Mouse (Mus musculus): ENCODE data around the gene Tmem150c. TPM values are rescaled to one million over a fixed set of nuclear protein-coding genes. Genes with fewer than 3 reads are reported as not detected.

Gene Tmem150c
- total and polyA plus RNA-seq, 2 experiments from 2014 or later: 0.31 to 0.98 TPM

- no peak overlapping the region for H3K4me2 ChIP-seq (ENCODE audit: low read depth, low read length)
- H3K4me1 ChIP-seq (ENCODE audit: control insufficient read depth, insufficient read depth): no peaks in the 10 kb centered on the region
- no peaks in the 10 kb centered on the region for H3K9me3 ChIP-seq (replicated peaks; ENCODE audit: control insufficient read depth, low read length)
- WGBS: 66% methylated on average over 9 of the region's 9 CpGs
- H3K27ac ChIP-seq (ENCODE audit: low read depth): no peak overlapping the region
- no peak overlapping the region for H3K4me3 ChIP-seq (ENCODE audit: low read depth, low read length)
- H3K9ac ChIP-seq (replicated peaks; ENCODE audit: low read depth, low read length): no peak overlapping the region
- TF ChIP-seq EP300 (IDR thresholded peaks at IDR 0.05; ENCODE audit: low read depth) (no peak), CTCF (IDR thresholded peaks at IDR 0.05; ENCODE audit: low read depth) (no peak)
- no peak for DNase-seq (ENCODE audit: low spot score)
- H3K36me3 ChIP-seq (replicated peaks; ENCODE audit: control insufficient read depth, insufficient read depth, low read length): peaks cover 27% of the 10 kb centered on the region
- H3K27me3 ChIP-seq (ENCODE audit: control insufficient read depth, insufficient read depth, low read length): no peaks in the 10 kb centered on the region
- no peak for ATAC-seq (ENCODE audit: insufficient read depth, low read depth)
Observed at GRCm38 (mm10) chr5:100072557-100072956, 87.1 kb downstream of the Tmem150c start.

- no peak for ATAC-seq (ENCODE audit: insufficient read depth, low read depth)
- H3K9me3 ChIP-seq (replicated peaks; ENCODE audit: control insufficient read depth, low read length): no peaks in the 10 kb centered on the region
- WGBS: 83% methylated on average over 5 of the region's 5 CpGs
- no peak overlapping the region for H3K4me3 ChIP-seq (ENCODE audit: low read depth, low read length)
- no peaks in the 10 kb centered on the region for H3K4me1 ChIP-seq (ENCODE audit: control insufficient read depth, insufficient read depth)
- H3K27ac ChIP-seq (ENCODE audit: low read depth): no peak overlapping the region
- H3K27me3 ChIP-seq (ENCODE audit: control insufficient read depth, insufficient read depth, low read length): no peaks in the 10 kb centered on the region
- H3K36me3 ChIP-seq (replicated peaks; ENCODE audit: control insufficient read depth, insufficient read depth, low read length): peaks cover 34% of the 10 kb centered on the region
- H3K4me2 ChIP-seq (ENCODE audit: low read depth, low read length): no peak overlapping the region
- no peak overlapping the region for H3K9ac ChIP-seq (replicated peaks; ENCODE audit: low read depth, low read length)
- no peak for DNase-seq (ENCODE audit: low spot score)
- TF ChIP-seq EP300 (IDR thresholded peaks at IDR 0.05; ENCODE audit: low read depth): no peak
- TF ChIP-seq CTCF (IDR thresholded peaks at IDR 0.05; ENCODE audit: low read depth): no peak
Observed at GRCm38 (mm10) chr5:100071541-100071940, 88.1 kb downstream of the Tmem150c start.

DNA sequence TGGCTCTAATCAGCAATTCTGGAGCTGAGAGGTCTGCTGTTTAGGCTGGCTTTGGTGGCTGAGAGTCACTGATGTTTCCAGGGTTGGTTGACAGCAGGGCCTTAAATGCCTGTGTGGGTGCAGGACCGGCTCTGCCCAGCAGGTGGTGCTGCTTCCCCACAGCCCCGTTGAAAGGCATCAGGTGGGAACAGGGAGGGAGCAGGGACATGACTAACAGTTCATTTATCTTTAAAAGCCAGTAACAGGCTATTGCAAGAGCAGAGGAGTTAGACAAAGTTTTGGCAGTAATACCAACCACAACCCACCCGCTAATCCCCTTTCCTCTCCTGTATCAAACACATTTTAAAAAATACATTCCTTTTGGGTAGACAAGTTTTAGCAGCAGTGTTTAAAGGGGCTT is 89.4 kb downstream of the Tmem150c start:
- Histone ChIP-seq H3K4me1 (ENCODE audit: control insufficient read depth, insufficient read depth) (no peaks in the 10 kb centered on the region), H3K9me3 (replicated peaks; ENCODE audit: control insufficient read depth, low read length) (no peaks in the 10 kb centered on the region), H3K27ac (ENCODE audit: low read depth) (no peak overlapping the region), H3K9ac (replicated peaks; ENCODE audit: low read depth, low read length) (no peak overlapping the region), H3K36me3 (replicated peaks; ENCODE audit: control insufficient read depth, insufficient read depth, low read length) (peaks cover 34% of the 10 kb centered on the region), H3K27me3 (ENCODE audit: control insufficient read depth, insufficient read depth, low read length) (no peaks in the 10 kb centered on the region), H3K4me3 (ENCODE audit: low read depth, low read length) (no peak overlapping the region), H3K4me2 (ENCODE audit: low read depth, low read length) (no peak overlapping the region)
- no peak for TF ChIP-seq EP300 (IDR thresholded peaks at IDR 0.05; ENCODE audit: low read depth)
- TF ChIP-seq CTCF (IDR thresholded peaks at IDR 0.05; ENCODE audit: low read depth): peak; percentile 99
- ATAC-seq (ENCODE audit: insufficient read depth, low read depth): peak; percentile 63
- DNase-seq (ENCODE audit: low spot score): peak; percentile 71
- 23% methylated on average over 3 of the region's 3 CpGs for WGBS

DNA sequence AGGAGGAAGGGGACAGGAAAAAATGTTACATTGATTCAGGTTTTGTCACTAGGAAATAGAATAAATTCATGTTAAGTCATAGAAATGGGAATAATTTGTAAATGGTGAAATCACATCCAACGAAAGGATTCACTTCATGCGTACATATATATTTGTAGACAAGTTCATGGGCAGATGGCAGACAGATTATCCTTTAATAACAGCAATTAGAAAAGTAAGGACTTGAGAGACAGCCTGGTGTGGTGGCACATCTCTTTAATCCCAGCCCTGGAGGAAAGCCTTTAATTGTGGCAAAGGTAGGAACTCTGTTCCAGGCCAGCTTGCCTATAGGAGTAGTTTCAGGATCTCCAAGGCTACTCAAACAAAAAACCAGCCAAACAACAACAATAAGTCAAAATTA is 90.1 kb downstream of the Tmem150c start:
- 88% methylated on average over 2 of the region's 2 CpGs for WGBS

DNA sequence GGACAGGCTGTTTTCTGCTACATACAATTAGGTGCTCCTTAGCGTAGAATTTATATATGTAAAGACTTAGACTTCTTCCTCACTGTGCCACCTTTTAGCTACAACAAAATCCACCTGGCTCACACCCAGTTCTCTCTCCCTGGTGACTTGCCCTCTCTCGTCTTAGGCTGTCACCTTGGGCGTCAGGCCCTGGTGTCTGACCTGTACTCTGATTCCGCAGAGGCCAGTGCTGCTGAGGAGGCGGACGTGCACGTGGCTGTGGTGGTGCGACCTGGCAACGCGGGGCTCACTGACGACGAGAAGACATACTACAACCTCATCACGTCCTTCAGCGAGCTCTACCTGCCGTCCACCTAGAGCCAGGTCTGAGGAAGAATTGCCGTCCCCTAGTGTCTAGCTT is 92.0 kb downstream of the Tmem150c start:
- no peak overlapping the region for H3K4me3 ChIP-seq (ENCODE audit: low read depth, low read length)
- ATAC-seq (ENCODE audit: insufficient read depth, low read depth): no peak
- 88% methylated on average over 16 of the region's 16 CpGs for WGBS
- H3K9ac ChIP-seq (replicated peaks; ENCODE audit: low read depth, low read length): no peak overlapping the region
- no peaks in the 10 kb centered on the region for H3K4me1 ChIP-seq (ENCODE audit: control insufficient read depth, insufficient read depth)
- no peak overlapping the region for H3K27ac ChIP-seq (ENCODE audit: low read depth)
- no peaks in the 10 kb centered on the region for H3K9me3 ChIP-seq (replicated peaks; ENCODE audit: control insufficient read depth, low read length)
- peaks cover 45% of the 10 kb centered on the region for H3K36me3 ChIP-seq (replicated peaks; ENCODE audit: control insufficient read depth, insufficient read depth, low read length)
- no peaks in the 10 kb centered on the region for H3K27me3 ChIP-seq (ENCODE audit: control insufficient read depth, insufficient read depth, low read length)
- no peak for DNase-seq (ENCODE audit: low spot score)
- TF ChIP-seq CTCF (IDR thresholded peaks at IDR 0.05; ENCODE audit: low read depth): no peak
- TF ChIP-seq EP300 (IDR thresholded peaks at IDR 0.05; ENCODE audit: low read depth): no peak
- H3K4me2 ChIP-seq (ENCODE audit: low read depth, low read length): no peak overlapping the region

More for the DNA sequence above, 90.1 kb downstream of the Tmem150c start:
- DNase-seq (ENCODE audit: low spot score) (no peak), ATAC-seq (ENCODE audit: insufficient read depth, low read depth) (no peak)
- H3K9me3 ChIP-seq (replicated peaks; ENCODE audit: control insufficient read depth, low read length): no peaks in the 10 kb centered on the region
- no peak overlapping the region for H3K4me3 ChIP-seq (ENCODE audit: low read depth, low read length)
- H3K4me2 ChIP-seq (ENCODE audit: low read depth, low read length): no peak overlapping the region
- H3K27me3 ChIP-seq (ENCODE audit: control insufficient read depth, insufficient read depth, low read length): no peaks in the 10 kb centered on the region
- H3K9ac ChIP-seq (replicated peaks; ENCODE audit: low read depth, low read length): no peak overlapping the region
- H3K4me1 ChIP-seq (ENCODE audit: control insufficient read depth, insufficient read depth): no peaks in the 10 kb centered on the region
- peaks cover 41% of the 10 kb centered on the region for H3K36me3 ChIP-seq (replicated peaks; ENCODE audit: control insufficient read depth, insufficient read depth, low read length)
- H3K27ac ChIP-seq (ENCODE audit: low read depth): no peak overlapping the region
- TF ChIP-seq EP300 (IDR thresholded peaks at IDR 0.05; ENCODE audit: low read depth) (no peak), CTCF (IDR thresholded peaks at IDR 0.05; ENCODE audit: low read depth) (no peak)

- WGBS: 96% methylated on average over 14 of the region's 14 CpGs
Observed at GRCm38 (mm10) chr5:100060876-100061275, 98.7 kb downstream of the Tmem150c start.

More at GRCm38 (mm10) chr5:100060876-100061275, 98.7 kb downstream of the Tmem150c start:
- H3K9ac ChIP-seq (replicated peaks; ENCODE audit: low read depth, low read length): no peak overlapping the region
- H3K27me3 ChIP-seq (ENCODE audit: control insufficient read depth, insufficient read depth, low read length): no peaks in the 10 kb centered on the region
- ATAC-seq (ENCODE audit: insufficient read depth, low read depth) (no peak), DNase-seq (ENCODE audit: low spot score) (no peak)
- H3K27ac ChIP-seq (ENCODE audit: low read depth): no peak overlapping the region
- H3K9me3 ChIP-seq (replicated peaks; ENCODE audit: control insufficient read depth, low read length): no peaks in the 10 kb centered on the region
- H3K36me3 ChIP-seq (replicated peaks; ENCODE audit: control insufficient read depth, insufficient read depth, low read length): peaks cover 58% of the 10 kb centered on the region
- no peak overlapping the region for H3K4me2 ChIP-seq (ENCODE audit: low read depth, low read length)
- TF ChIP-seq EP300 (IDR thresholded peaks at IDR 0.05; ENCODE audit: low read depth) (no peak), CTCF (IDR thresholded peaks at IDR 0.05; ENCODE audit: low read depth) (no peak)
- peaks cover 2% of the 10 kb centered on the region; the same call in 1 of the 2 replicates for H3K4me1 ChIP-seq (ENCODE audit: control insufficient read depth, insufficient read depth)
- no peak overlapping the region for H3K4me3 ChIP-seq (ENCODE audit: low read depth, low read length)
